Mouse (Mus musculus): Measurements from ENCODE around the gene Coq3. TPM values are rescaled to one million over a fixed set of nuclear protein-coding genes. Genes with fewer than 3 reads are reported as not detected.
A peak's percentile ranks its signal among the peaks of the same experiment; 100 is the strongest.

The Coq3 gene
- polyA plus RNA-seq, 1 experiment from 2014 or later = 14.7 TPM

GRCm38 (mm10) chr4:21931772-21932630 lies 52.5 kb downstream of the Coq3 start:
- ATAC-seq (ENCODE audit: low FRiP score) = peak; percentile 65
- H3K9ac ChIP-seq (replicated peaks) = peak overlapping the region; percentile 99
- WGBS = 5% methylated on average over 23 of the region's 23 CpGs
- peak overlapping the region; percentile 94 for H3K27ac ChIP-seq (replicated peaks)
- H3K4me1 ChIP-seq = peaks cover 25% of the 10 kb centered on the region
- peak overlapping the region; percentile 68 for H3K4me2 ChIP-seq
- H3K36me3 ChIP-seq = peaks cover 6% of the 10 kb centered on the region; the same call in 1 of the 2 replicates
- no peaks in the 10 kb centered on the region for H3K27me3 ChIP-seq (replicated peaks)
- peak overlapping the region; percentile 60 for H3K4me3 ChIP-seq (replicated peaks)
- H3K9me3 ChIP-seq (replicated peaks) = no peaks in the 10 kb centered on the region

- Histone ChIP-seq H3K27me3 (replicated peaks) (no peaks in the 10 kb centered on the region), H3K9me3 (replicated peaks) (no peaks in the 10 kb centered on the region), H3K27ac (replicated peaks) (no peak overlapping the region), H3K36me3 (peaks cover 8% of the 10 kb centered on the region; the same call in 1 of the 2 replicates), H3K4me3 (replicated peaks) (no peak overlapping the region), H3K9ac (replicated peaks) (no peak overlapping the region), H3K4me2 (no peak overlapping the region), H3K4me1 (peaks cover 25% of the 10 kb centered on the region)
- ATAC-seq (ENCODE audit: low FRiP score) = no peak
- WGBS = 95% methylated on average over 2 of the region's 2 CpGs
These were observed 55.9 kb downstream of the Coq3 start for GRCm38 (mm10) chr4:21935378-21935777.

DNA sequence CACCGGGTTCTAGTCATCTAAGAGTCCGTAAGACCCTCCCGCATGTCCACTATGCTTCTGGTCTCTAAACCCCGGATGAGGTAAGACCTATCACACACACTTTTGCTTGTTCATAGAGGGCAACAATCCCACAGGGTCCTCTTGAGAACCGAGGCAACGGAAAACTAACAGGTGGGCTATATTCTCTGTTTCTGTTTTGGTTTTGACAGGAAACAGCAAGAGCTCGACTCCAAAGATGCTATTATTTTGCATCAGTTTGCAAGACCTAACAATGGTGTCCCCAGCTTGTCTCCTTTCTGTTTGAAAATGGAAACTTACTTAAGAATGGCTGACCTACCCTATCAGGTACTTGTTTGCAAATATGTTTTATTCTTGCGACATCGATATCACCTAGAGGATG lies 57.0 kb downstream of the Coq3 start:
- no peak overlapping the region for H3K4me3 ChIP-seq (replicated peaks)
- H3K4me1 ChIP-seq = peaks cover 25% of the 10 kb centered on the region
- H3K27ac ChIP-seq (replicated peaks) = no peak overlapping the region
- no peak overlapping the region for H3K4me2 ChIP-seq
- no peak overlapping the region for H3K9ac ChIP-seq (replicated peaks)
- 93% methylated on average over 9 of the region's 9 CpGs for WGBS
- H3K27me3 ChIP-seq (replicated peaks) = no peaks in the 10 kb centered on the region
- H3K36me3 ChIP-seq = peaks cover 8% of the 10 kb centered on the region; the same call in 1 of the 2 replicates
- no peak for ATAC-seq (ENCODE audit: low FRiP score)
- no peaks in the 10 kb centered on the region for H3K9me3 ChIP-seq (replicated peaks)

- H3K9ac ChIP-seq (replicated peaks) = no peak overlapping the region
- peaks cover 8% of the 10 kb centered on the region; the same call in 1 of the 2 replicates for H3K36me3 ChIP-seq
- no peak overlapping the region for H3K4me2 ChIP-seq
- H3K4me3 ChIP-seq (replicated peaks) = no peak overlapping the region
- ATAC-seq (ENCODE audit: low FRiP score) = no peak
- no peaks in the 10 kb centered on the region for H3K27me3 ChIP-seq (replicated peaks)
- H3K9me3 ChIP-seq (replicated peaks) = no peaks in the 10 kb centered on the region
- H3K27ac ChIP-seq (replicated peaks) = no peak overlapping the region
- WGBS = 86% methylated on average over 8 of the region's 8 CpGs
- peaks cover 19% of the 10 kb centered on the region for H3K4me1 ChIP-seq
These were observed 58.4 kb downstream of the Coq3 start for GRCm38 (mm10) chr4:21937890-21938289.

DNA sequence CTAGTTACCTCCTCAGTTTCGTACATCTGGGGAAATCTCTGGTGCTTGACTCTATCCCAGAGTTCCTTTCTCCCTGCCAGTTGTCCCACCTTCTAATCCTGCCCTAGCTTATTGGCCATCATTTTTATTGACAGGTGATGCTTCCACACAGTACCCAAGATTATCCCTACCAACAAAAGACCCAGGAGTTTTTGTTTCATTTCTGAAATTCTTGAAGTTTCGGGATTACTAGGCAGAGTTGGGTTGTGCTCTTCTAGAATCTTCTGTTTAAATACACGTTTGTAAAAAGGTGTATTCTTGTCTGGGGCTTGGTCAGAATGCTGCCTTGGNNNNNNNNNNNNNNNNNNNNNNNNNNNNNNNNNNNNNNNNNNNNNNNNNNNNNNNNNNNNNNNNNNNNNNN lies 65.2 kb downstream of the Coq3 start:
- Histone ChIP-seq H3K27ac (replicated peaks) (no peak overlapping the region), H3K27me3 (replicated peaks) (no peaks in the 10 kb centered on the region), H3K9me3 (replicated peaks) (no peaks in the 10 kb centered on the region), H3K9ac (replicated peaks) (no peak overlapping the region), H3K36me3 (peaks cover 21% of the 10 kb centered on the region), H3K4me2 (no peak overlapping the region), H3K4me1 (no peaks in the 10 kb centered on the region), H3K4me3 (replicated peaks) (no peak overlapping the region)
- 89% methylated on average over 3 of the region's 3 CpGs for WGBS
- ATAC-seq (ENCODE audit: low FRiP score) = no peak

GRCm38 (mm10) chr4:21951444-21951843 lies 72.0 kb downstream of the Coq3 start:
- 0 out of 2 replicates have a peak, but pooled peaks have one; percentile 21 for ATAC-seq (ENCODE audit: low FRiP score)
- Histone ChIP-seq H3K9me3 (replicated peaks) (no peaks in the 10 kb centered on the region), H3K27me3 (replicated peaks) (no peaks in the 10 kb centered on the region), H3K9ac (replicated peaks) (no peak overlapping the region), H3K4me3 (replicated peaks) (no peak overlapping the region), H3K27ac (replicated peaks) (no peak overlapping the region), H3K4me2 (no peak overlapping the region), H3K4me1 (no peaks in the 10 kb centered on the region), H3K36me3 (peaks cover 30% of the 10 kb centered on the region)
- WGBS = 44% methylated on average over 6 of the region's 6 CpGs

- no peak overlapping the region for H3K4me3 ChIP-seq (replicated peaks)
- H3K9me3 ChIP-seq (replicated peaks) = no peaks in the 10 kb centered on the region
- H3K27me3 ChIP-seq (replicated peaks) = no peaks in the 10 kb centered on the region
- H3K9ac ChIP-seq (replicated peaks) = no peak overlapping the region
- no peaks in the 10 kb centered on the region for H3K4me1 ChIP-seq
- H3K36me3 ChIP-seq = peaks cover 27% of the 10 kb centered on the region
- no peak for ATAC-seq (ENCODE audit: low FRiP score)
- no peak overlapping the region for H3K27ac ChIP-seq (replicated peaks)
- H3K4me2 ChIP-seq = no peak overlapping the region
- 77% methylated on average over 2 of the region's 2 CpGs for WGBS
These were observed 72.8 kb downstream of the Coq3 start for GRCm38 (mm10) chr4:21952255-21952654.

DNA sequence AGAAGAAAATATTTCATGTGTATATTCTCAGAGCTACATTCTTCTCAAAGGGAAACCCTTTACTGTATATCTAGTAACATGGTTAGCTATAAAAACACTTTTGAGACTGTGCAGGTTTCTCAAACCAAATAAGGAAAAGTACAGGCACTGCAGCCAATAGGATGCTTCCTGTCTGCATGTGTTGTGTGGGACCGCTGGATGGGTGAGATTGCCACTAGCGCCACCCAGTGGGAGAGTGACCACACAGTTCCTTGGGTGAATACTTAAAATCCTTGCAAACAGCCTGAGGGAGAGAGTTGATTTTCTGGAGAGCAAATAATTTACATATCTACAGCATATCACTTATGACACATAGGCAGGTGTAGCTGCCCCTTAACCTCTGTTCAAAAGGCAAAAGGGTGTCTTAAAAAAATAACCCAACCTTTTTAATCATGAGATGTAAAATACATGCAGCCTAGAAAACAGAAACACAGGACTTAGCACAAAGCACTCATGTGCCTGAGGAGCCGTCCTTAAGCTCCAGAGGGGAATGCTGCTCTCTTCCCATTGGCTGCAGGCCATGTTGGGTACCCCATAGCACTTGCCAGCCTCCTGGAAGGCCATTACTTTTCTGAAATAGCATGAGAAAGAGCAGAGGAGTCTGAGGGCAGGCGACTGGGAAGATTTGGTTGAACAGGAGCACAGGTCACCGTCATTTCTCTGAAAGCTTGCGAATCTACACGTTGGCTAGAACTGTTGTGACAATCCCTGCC lies 78.3 kb downstream of the Coq3 start:
- ATAC-seq (ENCODE audit: low FRiP score) = no peak
- Histone ChIP-seq H3K9me3 (replicated peaks) (no peaks in the 10 kb centered on the region), H3K36me3 (peaks cover 39% of the 10 kb centered on the region), H3K27me3 (replicated peaks) (no peaks in the 10 kb centered on the region), H3K4me3 (replicated peaks) (no peak overlapping the region), H3K9ac (replicated peaks) (no peak overlapping the region), H3K27ac (replicated peaks) (no peak overlapping the region), H3K4me2 (no peak overlapping the region), H3K4me1 (no peaks in the 10 kb centered on the region)
- 60% methylated on average over 7 of the region's 7 CpGs for WGBS

Other genes starting within 250 kb of the Coq3 start
- gene Prdm13, start 193.7 kb upstream of the Coq3 start, polyA plus RNA-seq (2015; fragmentation: Nextera tagmentation; extraction: Ambion mirVana) = 0.18 and 0.24 TPM in 2 replicates
- 65.6 and 67.1 TPM in 2 replicates for gene Ccnc, start 152.0 kb upstream of the Coq3 start, polyA plus RNA-seq (2015; fragmentation: Nextera tagmentation; extraction: Ambion mirVana)
- gene Usp45, start 112.5 kb upstream of the Coq3 start, polyA plus RNA-seq (2015; fragmentation: Nextera tagmentation; extraction: Ambion mirVana) = 6.3 and 6.4 TPM in 2 replicates
- gene Tstd3, start 112.5 kb upstream of the Coq3 start, polyA plus RNA-seq (2015; fragmentation: Nextera tagmentation; extraction: Ambion mirVana) = 23.8 and 24.5 TPM in 2 replicates
- gene Pnisr, start 32.1 kb upstream of the Coq3 start, polyA plus RNA-seq (2015; fragmentation: Nextera tagmentation; extraction: Ambion mirVana) = 163 and 171 TPM in 2 replicates
- gene Faxc, start 51.7 kb downstream of the Coq3 start, polyA plus RNA-seq (2015; fragmentation: Nextera tagmentation; extraction: Ambion mirVana) = 12.2 and 14.1 TPM in 2 replicates